Mouse (Mus musculus): Measurements from ENCODE around the gene Mttp.
"Not testable (repeated sequence)": the region's sequence is repeated elsewhere in the genome, so short reads cannot be mapped to it uniquely, and the experiment has no call there.

Mttp gene

DNA sequence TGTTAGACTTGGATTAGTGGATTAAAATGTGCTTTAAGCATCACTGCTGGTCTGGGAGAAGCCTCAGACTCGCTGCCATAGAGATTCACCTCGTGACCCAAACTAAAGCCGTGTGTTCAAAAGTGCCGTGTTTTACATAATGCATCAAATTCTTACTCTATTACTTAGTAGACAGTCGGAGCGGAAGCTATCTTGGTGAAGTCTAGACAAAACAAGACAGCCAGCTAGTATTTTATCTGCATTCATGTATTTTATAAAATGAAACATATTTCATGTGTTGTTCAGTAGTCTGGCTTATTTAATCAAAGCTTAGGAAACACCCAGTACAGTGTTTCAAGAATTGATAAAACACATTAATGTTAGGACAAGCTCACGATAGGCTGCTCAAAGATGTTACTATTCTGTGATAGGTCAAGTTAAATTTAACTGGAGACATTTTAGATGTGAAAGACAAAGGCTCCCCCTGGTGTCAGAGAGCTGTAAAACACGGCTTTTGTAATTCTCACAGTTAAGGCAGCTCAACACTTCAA is at the start of gene Mttp:
TSS of gene Mttp (minus strand) at position 327 of the 530 bp plus-strand sequence.
- peak; percentile 86 for DNase-seq (ENCODE audit: low read depth)

DNA sequence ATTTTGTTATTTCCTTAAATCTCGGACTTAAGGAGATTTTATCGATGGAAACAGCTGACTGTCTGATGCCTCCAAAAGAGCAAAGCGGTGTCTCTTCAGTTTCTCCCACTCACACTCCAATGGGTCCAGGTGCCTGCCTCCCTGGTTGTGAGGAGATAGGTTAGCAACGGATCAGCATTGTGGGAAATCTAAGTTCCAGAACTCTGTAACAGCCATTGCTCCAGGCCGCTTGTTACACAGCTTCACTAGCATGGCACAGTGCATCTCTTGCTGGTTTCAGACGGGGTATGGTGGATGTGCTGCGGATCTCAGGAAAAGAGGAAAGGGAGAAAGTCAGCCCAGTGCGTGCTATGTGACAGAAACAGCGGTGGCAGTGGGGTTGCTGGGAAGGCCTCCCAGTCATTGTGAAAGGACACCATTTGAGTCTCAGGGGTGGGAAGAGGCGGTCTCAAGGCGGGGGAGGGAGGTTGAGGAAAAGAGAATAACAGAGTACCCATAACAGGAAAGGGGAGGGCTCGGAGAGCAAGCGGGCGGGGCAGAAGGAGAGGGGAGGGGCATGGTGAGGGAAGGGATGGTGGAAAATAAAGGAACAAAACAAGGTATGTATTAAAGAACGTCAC is 49.0 kb upstream of the Mttp start, which contains the start of gene 4930579F01Rik:
TSS of gene 4930579F01Rik (minus strand) at position 143 of the 620 bp plus-strand sequence.
- no peak for DNase-seq (ENCODE audit: low read depth)

DNA sequence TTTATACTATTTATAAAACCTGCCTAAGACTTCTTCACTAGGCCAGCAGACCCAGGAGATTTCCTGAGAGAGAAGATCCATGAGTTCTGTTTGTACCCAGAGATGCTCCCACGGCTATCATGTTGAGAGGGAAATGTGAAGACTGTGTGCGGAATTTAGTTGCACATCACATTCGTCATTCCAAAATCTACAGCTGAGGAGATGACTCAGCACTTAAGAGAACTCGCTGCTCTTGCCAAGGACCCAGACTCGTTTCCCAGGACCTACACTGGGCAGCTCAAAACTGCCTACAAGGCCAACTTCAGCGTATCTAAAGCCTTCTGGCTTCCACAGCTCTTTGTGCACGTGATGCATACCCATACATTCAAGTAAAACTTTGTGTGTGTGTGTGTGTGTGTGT is 47.5 kb upstream of the Mttp start:
- no peak for DNase-seq (ENCODE audit: low read depth)

DNA sequence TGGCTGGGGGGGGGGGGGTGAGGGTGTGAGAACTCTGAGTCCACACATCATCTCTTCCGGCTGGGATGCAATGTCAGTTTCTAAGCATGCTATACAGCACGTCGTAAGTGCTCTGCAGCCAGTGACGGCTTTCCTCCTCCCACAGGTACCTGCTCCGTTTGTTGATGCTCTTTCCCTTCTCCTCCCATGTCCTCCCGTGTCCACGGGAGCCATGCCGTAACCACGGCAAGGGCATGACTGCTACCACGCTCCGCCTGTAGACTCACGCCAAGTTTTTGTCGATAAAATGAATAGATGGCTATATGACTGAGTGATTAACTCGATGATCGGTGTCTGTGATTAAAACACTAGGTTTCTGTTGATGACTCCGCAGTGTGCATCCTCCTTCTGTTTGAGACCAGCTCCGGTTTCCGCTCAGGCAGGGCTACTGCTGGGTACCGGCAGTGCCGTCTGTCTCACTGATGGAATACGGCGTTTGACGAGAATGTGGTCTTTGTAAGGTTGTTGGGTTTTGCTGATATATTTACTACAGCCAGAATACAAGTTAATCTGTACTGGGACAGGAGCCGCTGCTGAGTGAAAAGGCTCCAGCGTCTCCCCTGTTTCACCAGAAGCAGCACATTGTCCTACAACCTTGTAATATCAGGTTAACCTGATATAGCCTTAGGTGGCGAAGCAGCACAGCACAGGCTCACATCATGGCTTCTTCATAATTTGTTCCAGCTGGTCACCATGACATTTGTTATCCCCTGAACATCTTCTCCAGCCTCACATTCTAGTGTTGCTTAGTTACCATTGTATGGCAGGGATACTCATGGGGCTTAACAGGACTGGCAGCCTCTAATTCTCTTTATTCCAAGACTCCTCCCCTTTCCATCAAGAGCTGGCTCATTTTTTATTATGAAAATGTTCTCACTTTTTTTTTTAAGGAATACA is 41.5 kb upstream of the Mttp start:
- DNase-seq (ENCODE audit: low read depth): no peak

DNA sequence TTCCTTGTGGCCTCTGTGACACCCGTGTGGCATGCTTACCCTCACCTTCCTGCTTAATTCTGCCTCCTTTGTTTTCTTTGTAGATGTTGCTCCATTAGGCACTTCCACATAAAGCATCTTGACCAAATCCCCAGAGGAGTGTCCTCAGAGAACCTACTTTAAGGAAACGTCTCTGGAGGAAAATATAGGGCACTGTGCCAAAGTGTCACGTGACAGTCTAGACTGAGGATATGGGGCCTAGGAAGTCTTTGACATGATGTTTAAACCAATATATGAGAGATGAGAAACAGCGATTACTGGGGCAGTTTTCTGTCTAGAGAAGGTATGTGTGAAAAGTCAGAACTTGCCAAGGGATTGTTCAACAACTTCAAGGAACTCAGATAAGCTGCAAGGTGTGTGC is 40.5 kb upstream of the Mttp start:
- no peak for DNase-seq (ENCODE audit: low read depth)

DNA sequence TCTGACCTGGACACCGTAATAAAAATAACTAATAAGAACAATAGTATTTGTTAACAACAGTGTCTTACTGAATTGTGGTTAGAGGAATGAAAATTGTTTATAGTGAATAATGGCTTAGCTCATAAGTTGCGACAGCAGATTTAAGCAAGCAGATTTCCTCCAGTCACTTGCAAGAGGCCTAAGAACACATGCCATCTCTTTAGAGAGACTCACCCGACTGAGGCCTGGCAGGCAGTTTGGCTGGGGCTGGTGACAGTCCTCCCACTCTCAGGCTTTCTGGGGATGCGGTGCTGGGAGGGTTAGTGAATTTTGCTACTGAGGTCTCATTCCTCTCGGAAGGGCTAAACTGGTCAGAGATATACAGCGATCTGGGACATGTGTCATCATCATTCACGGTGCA is 38.6 kb upstream of the Mttp start:
- DNase-seq (ENCODE audit: low read depth): no peak

DNA sequence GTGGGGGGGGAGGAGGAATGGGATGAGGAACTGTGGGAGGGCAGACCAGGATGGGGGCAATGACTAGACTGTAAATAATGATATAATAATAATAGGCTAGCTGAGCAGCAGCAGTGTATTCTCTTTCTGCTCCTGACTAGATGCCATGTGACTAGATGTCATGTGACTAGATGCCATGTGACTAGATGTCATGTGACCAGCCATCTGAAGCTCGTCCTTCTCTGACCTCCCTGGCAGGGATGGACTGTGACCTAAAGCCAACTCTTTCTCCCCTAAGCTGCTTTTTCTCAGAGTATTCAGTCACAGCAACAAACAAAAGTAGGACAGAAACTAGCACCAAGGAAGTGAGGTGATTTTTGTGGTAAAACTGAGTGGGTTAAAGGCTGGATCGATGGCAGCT is 37.3 kb upstream of the Mttp start:
- no peak for DNase-seq (ENCODE audit: low read depth)

DNA sequence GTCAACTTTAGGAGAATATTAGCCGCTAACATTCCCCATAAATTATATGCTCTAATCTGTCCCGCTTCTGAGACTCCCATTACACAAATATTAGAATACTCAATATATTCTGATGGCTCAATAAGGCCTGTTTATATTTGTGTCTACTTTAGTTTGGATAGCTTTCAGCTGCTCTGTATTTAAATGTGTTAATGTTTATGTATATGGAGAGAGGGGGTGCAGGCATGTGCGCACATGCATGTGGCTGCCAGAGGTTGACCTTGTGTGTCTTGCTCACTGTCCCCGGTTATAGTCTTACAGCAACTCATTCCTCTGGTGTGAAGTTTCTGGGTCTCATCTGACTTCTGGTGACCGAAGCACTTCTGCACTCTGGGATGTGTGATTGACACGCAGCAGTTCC is 30.8 kb upstream of the Mttp start:
- DNase-seq (ENCODE audit: low read depth): no peak

DNA sequence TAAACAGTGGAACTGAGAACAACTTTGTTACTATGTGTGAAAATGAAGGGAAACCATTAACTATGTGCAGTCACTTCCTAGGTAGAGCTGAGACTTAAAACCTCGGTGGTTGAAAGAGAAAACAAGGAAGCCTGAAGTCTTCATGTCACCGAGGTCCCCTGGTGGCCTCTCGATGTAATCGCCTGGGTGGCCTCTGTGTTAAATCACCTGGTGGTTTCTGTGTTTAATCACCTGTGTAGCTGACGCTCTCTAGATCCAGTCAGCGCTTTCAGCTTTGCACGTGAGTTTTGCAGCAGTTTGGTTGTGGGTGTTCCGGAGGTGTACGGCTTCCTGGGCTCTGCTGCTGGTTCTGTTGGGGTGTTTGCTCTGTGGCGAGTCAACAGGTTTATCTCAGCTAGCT is 28.5 kb upstream of the Mttp start:
- no peak for DNase-seq (ENCODE audit: low read depth)

DNA sequence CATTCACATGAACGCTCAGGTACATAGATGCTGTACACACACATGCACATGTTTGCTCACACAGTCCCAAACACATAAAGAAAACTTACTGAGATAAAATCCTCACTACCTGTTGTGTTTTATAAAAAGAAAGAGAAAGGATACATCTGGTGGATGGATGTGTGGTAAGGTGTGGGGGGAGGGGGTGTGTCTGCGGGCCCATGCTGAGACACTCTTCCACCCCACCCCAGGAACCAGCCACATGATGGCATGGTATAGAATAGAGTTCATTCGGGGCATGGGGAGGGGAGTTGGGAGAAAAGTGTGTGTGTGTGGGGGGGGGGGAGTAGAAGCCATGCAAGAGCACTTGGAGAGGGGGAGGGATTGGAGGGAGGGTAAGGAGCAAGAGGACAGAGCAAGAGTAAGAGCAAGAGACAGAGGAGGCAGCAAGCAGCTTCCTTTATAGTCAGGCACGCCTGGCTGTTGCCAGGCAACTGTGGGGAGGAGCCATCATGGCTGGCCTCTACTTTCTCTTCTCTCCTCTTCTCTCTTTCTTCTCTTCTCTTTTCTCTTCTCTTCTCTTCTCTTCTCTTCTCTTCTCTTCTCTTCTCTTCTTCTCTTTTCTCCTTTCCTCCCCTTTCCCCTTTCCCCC is 17.9 kb upstream of the Mttp start:
- DNase-seq (ENCODE audit: low read depth): no peak

DNA sequence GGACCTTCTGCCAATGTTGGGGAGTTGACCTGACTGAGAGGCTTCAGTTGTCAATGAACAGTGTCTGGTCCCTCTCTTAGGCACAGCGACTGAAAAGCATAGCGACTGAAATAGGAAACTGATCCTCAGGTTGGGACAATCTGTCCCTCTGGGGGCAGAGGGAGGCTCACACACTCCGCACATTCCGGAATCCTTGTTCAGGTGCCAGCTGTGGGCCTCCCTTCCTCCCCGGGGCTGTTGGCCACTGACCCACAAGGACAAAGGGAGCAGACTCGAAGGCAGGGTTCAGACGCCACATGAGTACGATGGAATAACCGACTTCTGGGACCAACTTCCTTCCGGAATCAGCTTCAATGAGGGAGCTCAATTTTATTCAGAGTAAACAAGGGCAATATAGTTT is 16.9 kb upstream of the Mttp start:
- DNase-seq (ENCODE audit: low read depth): no peak

DNA sequence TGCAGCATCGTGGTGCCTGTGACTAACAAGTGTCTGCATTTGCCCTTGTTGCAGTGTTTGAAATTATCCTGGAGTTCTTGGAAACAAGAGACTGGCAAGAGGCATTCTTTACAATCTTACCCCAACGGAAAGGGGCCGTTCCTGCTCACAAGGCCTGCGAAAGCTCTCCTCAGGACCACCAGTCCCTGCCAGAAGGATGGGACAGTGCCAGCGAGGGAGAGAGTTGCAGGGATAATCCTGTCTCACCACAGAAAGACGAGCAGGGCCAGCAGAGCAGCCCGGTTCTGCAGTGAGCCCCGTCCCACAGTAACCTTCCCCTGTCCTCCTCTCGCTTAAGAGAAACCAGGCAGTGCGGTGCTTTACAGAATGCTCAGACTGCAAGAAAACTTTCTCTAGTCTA is 11.9 kb upstream of the Mttp start:
- DNase-seq (ENCODE audit: low read depth): no peak

DNA sequence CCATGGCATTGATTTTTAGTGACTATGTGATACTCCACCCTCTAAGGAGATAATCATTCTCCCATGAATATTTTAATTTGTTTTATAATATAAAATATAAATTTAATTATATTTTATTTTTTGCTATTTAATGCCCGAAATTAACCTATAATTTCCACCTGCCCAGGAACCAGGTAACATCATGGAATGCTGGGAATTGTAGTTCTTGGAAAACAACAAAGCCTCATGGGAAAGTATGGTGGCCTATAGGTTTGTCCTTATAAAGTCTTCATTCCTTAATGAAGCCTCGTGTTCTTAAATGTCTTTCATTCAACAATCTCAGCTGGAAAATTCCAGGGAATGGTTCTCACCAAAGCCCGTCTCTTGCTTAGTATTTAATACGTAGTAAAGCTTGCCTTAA is 10.3 kb upstream of the Mttp start:
- DNase-seq (ENCODE audit: low read depth): no peak

DNA sequence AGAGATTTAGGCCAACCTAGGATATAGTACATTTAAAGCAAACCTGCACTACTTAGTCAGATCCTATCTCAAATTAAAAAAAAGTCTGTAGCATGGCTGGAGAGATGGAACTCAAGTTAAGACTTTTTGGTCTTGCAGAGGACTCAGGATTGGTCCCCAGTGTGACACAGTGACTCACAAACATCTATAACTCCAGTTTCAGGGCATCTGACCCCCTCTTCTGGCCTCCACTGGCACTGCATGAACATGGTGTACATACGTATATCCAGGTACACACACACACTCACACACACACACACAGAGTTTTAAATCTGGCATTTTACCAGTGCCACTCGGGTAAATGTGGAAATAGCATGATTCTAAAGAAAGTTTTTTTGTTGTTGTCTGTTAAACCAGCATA is 4.0 kb upstream of the Mttp start:
- no peak for DNase-seq (ENCODE audit: low read depth)

DNA sequence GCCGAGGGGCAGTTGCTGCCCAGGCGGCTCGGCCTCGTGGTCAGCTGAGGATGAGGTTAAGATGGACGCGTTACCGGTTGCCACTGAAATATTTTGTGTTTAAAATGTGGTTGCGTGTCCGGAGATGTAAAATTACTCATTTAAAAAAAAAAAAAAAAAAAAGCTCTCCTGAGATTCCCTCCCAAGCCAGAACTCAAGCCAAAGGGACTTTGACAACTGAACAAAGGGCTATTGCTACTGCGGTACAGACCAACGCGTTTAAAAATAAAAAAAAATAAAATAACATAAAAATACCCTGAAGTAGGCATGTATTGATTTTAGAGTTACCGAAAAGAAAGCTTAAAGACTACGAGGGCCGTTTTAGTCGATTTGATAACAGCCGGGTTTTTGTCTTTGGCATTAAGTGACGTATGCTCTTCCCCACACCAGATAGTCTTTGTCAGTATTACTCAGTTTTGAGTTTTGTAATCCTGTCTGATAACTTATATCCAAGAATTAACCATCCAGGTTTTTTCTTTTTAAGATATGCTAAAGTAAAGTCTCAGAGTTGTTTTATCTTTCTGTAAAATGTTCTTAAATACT is 617 bp downstream of the Mttp start:
- no peak for DNase-seq (ENCODE audit: low read depth)

DNA sequence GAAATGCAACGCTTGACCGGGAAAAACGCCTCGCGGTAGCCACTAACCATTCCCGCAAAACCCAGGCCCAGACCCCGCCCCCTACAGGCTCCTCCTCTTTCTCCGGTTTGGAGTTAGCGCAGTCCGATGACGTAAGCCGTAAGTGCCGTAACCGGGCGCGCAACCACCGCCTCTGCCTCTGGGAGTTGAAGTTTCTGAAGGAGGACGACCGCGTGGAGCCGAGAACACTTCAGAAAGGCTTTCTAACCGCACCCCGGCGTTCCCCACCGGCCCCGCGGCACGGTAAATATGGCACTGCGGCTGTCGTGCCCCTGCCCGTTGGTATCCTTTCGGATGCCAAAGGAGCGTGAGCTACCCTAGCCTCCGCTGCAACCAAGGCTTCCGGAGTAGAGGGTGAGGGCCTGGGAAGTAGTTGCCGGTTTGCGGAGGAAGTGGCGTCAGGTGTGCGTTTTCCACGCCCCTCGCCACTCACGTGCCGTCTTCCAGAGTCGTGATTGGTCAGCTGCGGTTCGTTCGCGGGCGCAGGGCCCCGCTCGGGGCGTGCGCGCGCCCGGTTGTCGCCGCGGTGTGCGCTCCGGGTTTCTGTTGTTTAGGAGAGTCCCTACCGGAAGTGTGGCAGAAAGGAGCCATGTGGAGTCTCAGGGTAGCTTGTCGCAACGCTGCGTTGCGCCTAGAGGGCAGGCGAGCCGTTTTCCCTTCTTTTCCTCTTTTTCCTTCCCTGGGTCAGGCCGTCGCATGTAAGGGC is 1.3 kb downstream of the Mttp start, which contains the start of gene Trmt10a:
TSS of gene Trmt10a (plus strand) at position 134 of the 745 bp plus-strand sequence.
- peak; percentile 94 for DNase-seq (ENCODE audit: low read depth)

DNA sequence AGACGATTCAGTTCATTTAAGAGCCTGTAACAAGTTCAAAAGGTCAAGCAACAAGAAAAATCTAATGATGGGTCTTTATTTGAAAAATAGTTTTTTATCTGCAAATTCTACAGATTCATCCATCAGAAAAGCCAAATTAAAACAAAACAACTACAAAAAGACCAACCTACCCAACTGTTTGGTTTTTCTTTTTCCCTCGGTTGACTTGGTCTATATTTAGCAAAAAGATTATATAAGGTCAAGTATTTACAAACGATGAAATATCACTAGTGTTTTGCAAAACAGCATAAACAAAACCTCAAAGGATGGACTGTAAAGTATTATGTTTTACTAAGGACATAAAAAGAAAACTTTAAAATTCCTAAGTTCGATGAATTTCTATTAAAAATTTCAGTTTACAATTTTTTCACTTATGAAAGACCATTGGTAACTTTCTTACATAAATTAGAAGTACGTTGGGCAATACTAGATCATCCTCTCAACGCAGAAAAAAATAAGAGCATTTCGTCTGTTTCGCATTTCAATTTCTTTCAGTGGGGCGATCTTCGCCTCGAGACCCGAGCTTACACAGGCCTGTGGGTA is 1.9 kb downstream of the Mttp start:
- no peak for DNase-seq (ENCODE audit: low read depth)

DNA sequence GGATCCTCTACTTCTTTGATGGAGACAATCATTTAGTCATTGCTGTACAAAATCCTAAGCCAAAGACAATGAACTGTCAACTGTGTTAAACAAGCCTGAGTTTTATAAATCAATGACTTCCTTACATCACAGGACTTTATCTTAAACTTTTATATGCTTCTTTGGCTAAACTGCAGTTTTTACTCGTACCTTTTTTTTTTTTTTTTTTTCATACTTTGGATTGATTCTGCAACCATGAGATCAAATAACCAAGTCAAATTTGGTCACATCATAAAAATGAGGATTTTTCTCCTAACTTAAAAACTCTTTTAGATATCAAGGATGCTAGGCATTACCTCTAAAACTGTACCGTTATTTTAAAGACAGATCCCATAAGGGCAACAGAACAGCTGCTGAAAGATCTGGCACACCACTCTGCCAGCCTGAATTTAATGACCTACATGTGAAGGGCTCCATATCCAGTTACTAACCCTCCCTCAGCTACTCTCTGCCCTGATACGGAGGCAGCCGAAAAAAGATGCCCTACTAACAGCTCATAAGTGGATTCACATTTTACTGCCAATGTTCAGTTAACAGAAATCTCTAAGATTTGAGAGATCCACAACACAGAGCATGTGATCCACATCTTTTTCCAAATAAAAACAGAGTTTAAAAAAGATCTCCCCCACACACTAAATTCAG is 2.6 kb downstream of the Mttp start:
- DNase-seq (ENCODE audit: low read depth): no peak

DNA sequence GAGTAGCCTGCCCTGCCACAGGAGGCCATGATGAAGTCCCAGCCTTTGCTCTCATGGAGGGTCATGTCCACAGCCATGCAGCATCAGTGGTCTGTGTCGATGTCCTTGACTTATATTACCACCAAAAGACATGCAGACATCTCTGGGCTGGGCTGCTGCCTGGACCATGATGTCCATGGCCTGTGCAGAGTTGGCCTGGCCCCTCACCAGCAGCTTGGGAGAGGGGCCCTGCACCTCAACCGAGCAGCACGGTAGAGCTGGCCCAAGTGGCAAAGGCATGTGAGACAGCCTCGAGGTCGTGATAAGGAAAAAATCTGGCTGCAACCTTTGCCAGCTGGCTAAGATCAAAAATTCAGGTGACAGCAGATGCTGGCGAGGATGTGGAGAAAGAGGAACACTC is 5.1 kb downstream of the Mttp start:
- no peak for DNase-seq (ENCODE audit: low read depth)

DNA sequence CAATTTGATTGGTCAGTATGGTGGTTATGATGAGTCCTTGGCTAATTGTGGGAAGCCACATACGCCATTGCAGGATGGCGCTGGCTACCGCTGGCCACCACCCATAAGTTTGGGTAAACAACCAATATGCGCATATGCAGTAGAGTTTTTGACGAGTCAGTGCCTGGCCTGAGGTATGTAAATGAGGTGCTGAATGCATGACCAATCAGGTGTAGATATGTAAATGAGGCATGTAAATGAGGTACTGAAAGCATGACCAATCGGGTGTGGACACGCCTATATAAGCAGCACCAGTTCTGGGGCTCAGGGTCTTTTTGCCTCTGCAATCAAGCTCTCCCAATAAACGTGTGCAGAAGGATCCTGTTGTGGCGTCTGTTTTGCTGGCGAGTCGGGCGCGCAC is 6.6 kb downstream of the Mttp start:
- not testable (repeated sequence) for DNase-seq (ENCODE audit: low read depth)

DNA sequence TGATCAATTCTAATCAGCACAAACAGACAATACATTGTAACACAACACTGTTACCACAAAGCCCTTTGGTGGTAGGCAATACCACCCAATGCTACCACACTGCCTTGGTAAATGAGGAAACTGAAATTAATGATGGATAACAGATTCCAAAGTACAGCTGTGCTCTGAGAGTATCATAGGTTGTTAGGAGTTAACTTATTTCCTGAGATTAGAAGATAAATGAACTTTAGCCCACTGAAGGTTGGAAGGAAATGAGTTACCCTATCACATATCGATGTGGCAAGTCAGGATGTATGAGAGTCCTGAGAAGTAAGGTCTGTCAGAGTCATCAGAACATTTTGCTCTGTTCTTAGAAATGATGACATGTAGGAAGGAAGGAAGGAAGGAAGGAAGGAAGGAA is 10.2 kb downstream of the Mttp start:
- no peak for DNase-seq (ENCODE audit: low read depth)

Data from c-Kit-positive CD71-negative TER-119-negative erythroid progenitor cells, embryonic 14.5 days (primary cell).